Mouse (Mus musculus) hindbrain, postnatal 0 days (tissue): ENCODE measurements around the gene Scaf4. TPM values are rescaled to one million over a fixed set of nuclear protein-coding genes. Genes with fewer than 3 reads are reported as not detected.
A peak's percentile ranks its signal among the peaks of the same experiment; 100 is the strongest.

Experiments
- ATAC-seq: fragments of 200-750 bp; cut with Nextera tagmentation; 2 replicates; pipeline ENCODE4 v1.8.0; 2017; ENCODE audit warnings: mild to moderate bottlenecking, moderate TSS enrichment, moderate library complexity
- DNase-seq: peaks from one replicate; pipeline ENCODE4 v3.0.0-alpha.2; 2015; ENCODE audit warnings: low spot score
- H3K27ac ChIP-seq: fragments of 300-500 bp; sonication (generic); 2 replicates; pipeline ENCODE4 v1.5.1; 2014; ENCODE audit warnings: mild to moderate bottlenecking
- H3K27me3 ChIP-seq: fragments of 300-500 bp; sonication (generic); 2 replicates; pipeline ENCODE4 v1.6.1; 2014; ENCODE audit warnings: low read length, mixed read lengths; ENCODE audit not compliant: insufficient read depth
- H3K36me3 ChIP-seq: fragments of 300-500 bp; sonication (generic); 2 replicates; pipeline ENCODE4 v1.6.1; 2014; ENCODE audit warnings: low read length, mixed read lengths; ENCODE audit not compliant: insufficient read depth
- H3K4me1 ChIP-seq: fragments of 300-500 bp; sonication (generic); 2 replicates; pipeline ENCODE4 v1.6.1; 2014; ENCODE audit warnings: antibody characterized with exemption, low read length, mixed read lengths; ENCODE audit not compliant: insufficient read depth
- H3K4me2 ChIP-seq: fragments of 300-500 bp; sonication (generic); 2 replicates; pipeline ENCODE4 v1.6.1; 2014; ENCODE audit warnings: low read depth, mild to moderate bottlenecking, low read length, moderate library complexity, mixed read lengths
- H3K4me3 ChIP-seq: fragments of 300-500 bp; sonication (generic); 2 replicates; pipeline ENCODE4 v1.5.1; 2014; ENCODE audit warnings: low read length
- H3K9ac ChIP-seq: fragments of 300-500 bp; sonication (generic); replicated peaks from 2 replicates; pipeline ENCODE4 v1.6.1; 2014; ENCODE audit warnings: mild to moderate bottlenecking, low read length, moderate library complexity, mixed read lengths
- H3K9me3 ChIP-seq: fragments of 300-500 bp; sonication (generic); 2 replicates; pipeline ENCODE4 v1.6.1; 2016; ENCODE audit warnings: low read length, mixed read lengths
- CTCF ChIP-seq: IDR thresholded peaks from 2 replicates; pipeline ENCODE4 v1.5.1; 2016; ENCODE audit warnings: antibody characterized with exemption, control low read depth, low read depth
- WGBS: fragments of 180-500 bp; shearing (Covaris S2); extraction: QIAGEN DNeasy Blood & Tissue Kit; methylation state at CpG from one replicate; pipeline ENCODE4 v1.1.7; 2014; 5-methylcytosine and 5-hydroxymethylcytosine counted together
- polyA plus RNA-seq: library from polyadenylated mRNA; unstranded; fragments of >200 nt; fragmentation: Nextera tagmentation; extraction: Ambion mirVana; gene quantifications from 2 replicates; pipeline ENCODE4 v1.2.1, GENCODE M21; 2015
- total RNA-seq: library from RNA; depleted of rRNA; stranded (reverse); fragments of >200 nt; gene quantifications from 2 replicates; pipeline ENCODE4 v1.2.3, GENCODE M21; 2014; rRNA removed

The Scaf4 gene
- total and polyA plus RNA-seq, 2 experiments from 2014 or later, result 16.8 TPM

GRCm38 (mm10) chr16:90179892-90180291, 104.4 kb downstream of the Scaf4 start:
- H3K27ac ChIP-seq, result no peak overlapping the region
- DNase-seq, result no peak
- no peaks in the 10 kb centered on the region for H3K27me3 ChIP-seq
- no peaks in the 10 kb centered on the region for H3K36me3 ChIP-seq
- no peak for TF ChIP-seq CTCF
- no peak overlapping the region for H3K9ac ChIP-seq
- H3K4me2 ChIP-seq, result no peak overlapping the region
- H3K9me3 ChIP-seq, result no peaks in the 10 kb centered on the region
- no peak for ATAC-seq
- H3K4me3 ChIP-seq, result no peak overlapping the region
- H3K4me1 ChIP-seq, result no peaks in the 10 kb centered on the region
- WGBS, result 91% methylated on average over 5 of the region's 5 CpGs

- DNase-seq (no peak), ATAC-seq (no peak)
- Histone ChIP-seq H3K27ac (no peak overlapping the region), H3K9me3 (no peaks in the 10 kb centered on the region), H3K4me3 (no peak overlapping the region), H3K4me1 (no peaks in the 10 kb centered on the region), H3K36me3 (no peaks in the 10 kb centered on the region), H3K9ac (no peak overlapping the region), H3K4me2 (no peak overlapping the region), H3K27me3 (no peaks in the 10 kb centered on the region)
- 92% methylated on average over 3 of the region's 3 CpGs for WGBS
- TF ChIP-seq CTCF, result no peak
Measured at GRCm38 (mm10) chr16:90178404-90178803, 105.9 kb downstream of the Scaf4 start.

GRCm38 (mm10) chr16:90177425-90177824, 106.9 kb downstream of the Scaf4 start:
- no peak overlapping the region for H3K9ac ChIP-seq
- no peak overlapping the region for H3K4me3 ChIP-seq
- no peak overlapping the region for H3K4me2 ChIP-seq
- DNase-seq, result no peak
- ATAC-seq, result no peak
- no peaks in the 10 kb centered on the region for H3K36me3 ChIP-seq
- H3K9me3 ChIP-seq, result no peaks in the 10 kb centered on the region
- H3K4me1 ChIP-seq, result no peaks in the 10 kb centered on the region
- TF ChIP-seq CTCF, result no peak
- WGBS, result 85% methylated on average over 8 of the region's 8 CpGs
- H3K27ac ChIP-seq, result no peak overlapping the region
- no peaks in the 10 kb centered on the region for H3K27me3 ChIP-seq

GRCm38 (mm10) chr16:90176472-90176871, 107.8 kb downstream of the Scaf4 start:
- 13% methylated on average over 10 of the region's 10 CpGs for WGBS
- Histone ChIP-seq H3K4me1 (no peaks in the 10 kb centered on the region), H3K9ac (no peak overlapping the region), H3K27me3 (no peaks in the 10 kb centered on the region), H3K9me3 (no peaks in the 10 kb centered on the region), H3K27ac (peak overlapping the region; percentile 3; the same call in 1 of the 2 replicates), H3K4me3 (no peak overlapping the region), H3K36me3 (no peaks in the 10 kb centered on the region), H3K4me2 (peak overlapping the region; percentile 41)
- ATAC-seq, result peak; percentile 82
- peak; percentile 37 for TF ChIP-seq CTCF
- DNase-seq, result peak; percentile 83

Other genes with a start within 250 kb of the Scaf4 start
- 18.2 and 26.2 TPM in 2 replicates for gene Tiam1, start 140.7 kb downstream of the Scaf4 start, total RNA-seq
- gene Tiam1, start 140.7 kb downstream of the Scaf4 start, polyA plus RNA-seq, result 14.3 and 15.1 TPM in 2 replicates
- 185 and 217 TPM in 2 replicates for gene Sod1, start 63.7 kb downstream of the Scaf4 start, total RNA-seq
- 1,314 and 1,323 TPM in 2 replicates for gene Sod1, start 63.7 kb downstream of the Scaf4 start, polyA plus RNA-seq
- gene Hunk, start 101.5 kb upstream of the Scaf4 start, total RNA-seq, result 11.6 and 13.3 TPM in 2 replicates
- gene Hunk, start 101.5 kb upstream of the Scaf4 start, polyA plus RNA-seq, result 3.6 and 3.9 TPM in 2 replicates